Mouse (Mus musculus): ENCODE measurements around the gene Rap1b.

DNA sequence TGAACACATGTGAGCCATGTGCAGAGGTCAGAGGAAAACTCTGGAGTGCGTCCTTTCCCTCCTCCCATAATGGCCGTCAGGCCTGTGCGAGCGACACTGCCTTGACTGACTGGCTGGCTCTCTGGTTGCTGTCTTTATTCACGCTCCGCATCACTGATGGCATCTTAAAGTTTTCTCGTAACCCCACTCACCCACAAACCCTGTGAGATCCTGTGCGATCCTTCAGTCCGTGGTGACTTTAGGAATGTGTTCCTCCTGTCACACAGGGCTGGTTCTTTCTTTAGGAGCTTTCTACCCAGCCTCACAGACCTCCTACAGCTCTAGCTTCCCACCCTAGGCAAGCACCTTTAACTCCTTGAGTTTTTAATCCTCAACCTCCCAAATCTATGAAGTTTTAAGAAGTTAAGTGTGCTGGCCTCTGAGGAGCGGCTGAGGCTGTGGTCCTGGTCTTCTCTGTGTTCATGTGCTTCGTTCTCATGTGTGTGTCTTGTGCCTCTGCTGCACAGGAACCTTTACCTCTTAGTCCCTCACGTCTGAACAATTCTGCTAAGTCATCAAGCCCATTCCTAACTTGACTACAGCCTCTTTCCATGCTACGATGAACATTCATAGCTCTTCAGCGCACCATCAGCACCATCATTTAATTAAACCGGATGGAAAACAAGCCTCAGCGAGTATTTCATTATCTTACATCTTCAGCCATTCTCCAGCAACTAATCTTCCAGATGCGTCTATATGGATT lies 73.3 kb downstream of the Rap1b start:
- no peak for TF ChIP-seq POLR2A (IDR thresholded peaks at IDR 0.05; ENCODE audit: insufficient read depth, low read depth, low read length)
- no peak for TF ChIP-seq CTCF (IDR thresholded peaks at IDR 0.05; ENCODE audit: insufficient read depth, low read depth, low read length)

Data from olfactory bulb, adult 2 months (tissue).